In the genomic region with DNA sequence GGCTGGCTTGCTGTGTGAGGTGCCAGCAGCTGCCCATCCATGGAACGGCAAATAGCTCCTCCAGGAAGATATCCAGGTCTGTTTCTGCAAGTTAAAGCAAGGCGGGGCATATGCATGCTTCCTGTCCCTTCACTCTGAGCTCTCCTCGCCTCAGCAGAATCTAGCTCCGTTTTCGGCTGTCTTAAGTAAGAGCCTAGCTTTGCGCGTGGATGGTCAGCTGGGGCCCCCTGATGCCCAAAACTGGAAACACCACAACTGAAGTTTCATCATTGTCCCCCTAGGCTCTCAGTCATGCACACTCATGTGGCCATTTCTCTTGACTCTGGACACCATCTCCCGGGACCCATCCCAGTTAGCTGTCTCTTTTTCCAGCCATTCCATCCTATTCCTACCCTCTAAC, we compare ENCODE assay signal across 9 mouse cellular contexts. TPM values are rescaled to one million over a fixed set of nuclear protein-coding genes. Genes with fewer than 3 reads are reported as not detected.
DNase-seq lines count a peak whose midpoint lies in the region; ATAC-seq and TF ChIP-seq lines count a peak whose summit lies in the region.
"Had no signal": no experiment of that assay in that cellular context is flagged by ENCODE, and none has a peak within 500 bp of the region (broad histone marks: within the 10 kb centered on the region; RNA-seq: fewer than 3 reads in every experiment).

No protein-coding gene starts in this region.

- no peaks in the 10 kb centered on the region for H3K4me1 ChIP-seq in lung, adult 2 months (ENCODE audit: control insufficient read depth, insufficient read depth, low read length)
- peaks cover 2% of the 10 kb centered on the region for H3K4me1 ChIP-seq in bone marrow, adult 2 months (ENCODE audit: control insufficient read depth, insufficient read depth, low read length)
- H3K4me1 ChIP-seq: midbrain, embryonic 12.5 days had no signal

- TF ChIP-seq CTCF in lung, adult 2 months (IDR thresholded peaks at IDR 0.05; ENCODE audit: insufficient read depth, low read length) = peak; percentile 52; the same call in 1 of the 2 replicates
- TF ChIP-seq CTCF in bone marrow, adult 2 months (IDR thresholded peaks at IDR 0.05; ENCODE audit: control insufficient read depth, insufficient read depth, low read length) = peak; percentile 31; the same call in 1 of the 2 replicates

- no peak overlapping the region for H3K4me3 ChIP-seq in lung, adult 2 months (replicated peaks; ENCODE audit: extremely low read depth, low read depth, low read length)
- H3K4me3 ChIP-seq in bone marrow, adult 2 months (replicated peaks; ENCODE audit: control insufficient read depth, low read depth, low read length) = no peak overlapping the region
- H3K4me3 ChIP-seq: midbrain, embryonic 12.5 days had no signal

- no peak for DNase-seq in lung, adult 2 months
- DNase-seq in lung, postnatal 25 days (ENCODE audit: low spot score) = no peak
- peak; percentile 66 to 74 for DNase-seq in kidney, postnatal 4 days
- peak; percentile 43 for DNase-seq in lung, postnatal 36 days
- peak; percentile 48 for DNase-seq in skeletal muscle tissue, adult 2 months (ENCODE audit: low read depth, low spot score)
- DNase-seq in spleen, postnatal 10 days (ENCODE audit: low spot score in 2 of 2) = no peak

- no peak overlapping the region for H3K27ac ChIP-seq in bone marrow, adult 2 months (ENCODE audit: control insufficient read depth, insufficient read depth, low read depth, low read length, poor library complexity)
- H3K27ac ChIP-seq: midbrain, embryonic 12.5 days had no signal

- peak; percentile 93 for ATAC-seq in frontal cortex, adult (ENCODE audit: low TSS enrichment)

- no peak for TF ChIP-seq POLR2A in lung, adult 2 months (IDR thresholded peaks at IDR 0.05; ENCODE audit: borderline replicate concordance, extremely low read depth, low read depth, low read length)
- TF ChIP-seq POLR2A in bone marrow, adult 2 months (IDR thresholded peaks at IDR 0.05; ENCODE audit: borderline replicate concordance, control insufficient read depth, low read depth, low read length) = no peak

- 24% methylated on average over 8 of the region's 8 CpGs for WGBS in lung, adult 2 months
- WGBS in bone marrow, adult 2 months = 54% methylated on average over 8 of the region's 8 CpGs

RNA-seq across cellular contexts. Expression of gene Atg16l1, which starts 34.3 kb away (rescaled TPM):
- 18.1 and 22.8 TPM in 2 replicates for polyA plus RNA-seq in lung, adult 2 months (2012; rRNA removed)
- polyA plus RNA-seq in bone marrow, adult 2 months (2011; ENCODE audit: insufficient read depth, insufficient read length, low replicate concordance, missing spikeins) = 17.4 and 36.9 TPM in 2 replicates

Comparison
In these comparisons a context has a peak if more than half of its experiments do, and no peak if none do; other contexts are left out.
1. DNase-seq: peak in kidney, postnatal 4 days (2 of 2), lung, postnatal 36 days (single experiment) and skeletal muscle tissue, adult 2 months (single experiment); none in lung, adult 2 months (single experiment), lung, postnatal 25 days (single experiment) and spleen, postnatal 10 days (0 of 2).